Mouse (Mus musculus): ENCODE results near the gene Art5.
"Not testable (repeated sequence)": the region's sequence is repeated elsewhere in the genome, so short reads cannot be mapped to it uniquely, and the experiment has no call there.

The Art5 gene

GRCm38 (mm10) chr7:102081784-102082183, 27.5 kb downstream of the Art5 start:
- DNase-seq (ENCODE audit: low read depth), result no peak

GRCm38 (mm10) chr7:102080311-102080710, 29.0 kb downstream of the Art5 start:
- DNase-seq (ENCODE audit: low read depth), result no peak

DNA sequence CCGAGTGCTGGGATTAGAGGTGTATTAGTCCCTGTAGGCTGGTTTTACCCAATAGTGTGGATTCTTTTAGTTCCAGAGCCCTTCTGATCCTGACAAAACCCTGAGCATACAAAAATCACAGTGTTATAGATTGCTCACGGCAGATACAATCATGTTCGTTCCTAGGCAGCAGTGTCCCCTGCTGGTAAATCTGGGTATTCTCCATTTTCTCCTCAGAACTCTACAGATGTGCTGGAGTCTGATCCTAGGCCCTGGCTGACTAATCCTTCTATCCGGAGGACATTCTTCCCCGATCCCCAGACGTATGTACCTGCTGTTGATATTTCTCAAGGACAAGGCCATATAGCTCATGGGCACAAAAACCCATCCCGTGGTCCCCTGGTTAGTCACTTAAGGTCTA, 30.8 kb downstream of the Art5 start:
- DNase-seq (ENCODE audit: low read depth), result no peak

GRCm38 (mm10) chr7:102076714-102077296, 32.5 kb downstream of the Art5 start:
- DNase-seq (ENCODE audit: low read depth), result peak; percentile 44

GRCm38 (mm10) chr7:102066363-102066762, 42.9 kb downstream of the Art5 start:
- no peak for DNase-seq (ENCODE audit: low read depth)

DNA sequence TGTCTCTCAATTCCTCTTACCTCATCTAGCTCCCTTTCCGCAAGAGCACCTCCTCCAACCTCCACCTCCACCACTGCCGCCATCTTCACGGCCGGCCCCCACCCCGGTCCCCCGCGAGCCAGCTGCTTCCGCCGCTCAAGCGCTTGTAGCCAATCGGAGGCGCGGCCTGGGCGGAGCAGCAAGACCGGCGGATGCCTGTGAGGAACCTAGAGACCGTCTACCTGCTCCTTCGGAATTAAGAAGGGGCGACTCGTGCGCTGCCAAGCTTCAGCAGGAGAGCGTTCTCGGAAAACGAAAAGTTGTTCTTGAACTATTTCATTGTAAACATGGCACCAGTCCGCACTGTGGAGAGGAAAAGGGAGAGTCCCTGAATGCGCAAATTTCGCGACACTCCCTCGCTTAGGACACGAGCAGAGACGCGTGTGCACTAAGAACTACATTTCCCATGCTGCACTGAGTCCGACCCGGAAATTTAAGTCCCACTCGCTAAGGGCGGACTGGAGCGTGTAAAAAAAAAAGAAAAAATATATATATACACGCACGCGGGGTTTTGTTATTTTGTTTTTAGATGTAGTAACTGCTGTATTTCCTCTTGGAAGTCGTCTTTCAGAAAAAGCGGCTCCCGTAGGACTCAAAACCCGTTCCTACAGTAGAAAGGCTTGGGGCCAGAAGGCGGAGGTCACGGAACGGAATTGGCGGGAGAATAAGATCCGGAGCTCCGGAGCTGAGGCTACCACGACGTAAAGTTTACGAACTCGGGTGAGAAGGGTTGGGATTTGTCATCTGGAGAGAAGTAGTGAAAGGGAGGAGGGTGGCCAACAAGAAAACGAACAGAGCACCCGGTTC, 44.0 kb downstream of the Art5 start, which contains the start of the genes Rnf121, Xndc1 and Xntrpc:
Gene Rnf121 (minus strand): TSS at position 424 of the 846 bp plus-strand sequence.
Gene Xndc1 (plus strand): TSS at position 466 of the 846 bp plus-strand sequence.
Gene Xntrpc (plus strand): TSS at position 668 of the 846 bp plus-strand sequence.
- DNase-seq (ENCODE audit: low read depth), result peak; percentile 80

DNA sequence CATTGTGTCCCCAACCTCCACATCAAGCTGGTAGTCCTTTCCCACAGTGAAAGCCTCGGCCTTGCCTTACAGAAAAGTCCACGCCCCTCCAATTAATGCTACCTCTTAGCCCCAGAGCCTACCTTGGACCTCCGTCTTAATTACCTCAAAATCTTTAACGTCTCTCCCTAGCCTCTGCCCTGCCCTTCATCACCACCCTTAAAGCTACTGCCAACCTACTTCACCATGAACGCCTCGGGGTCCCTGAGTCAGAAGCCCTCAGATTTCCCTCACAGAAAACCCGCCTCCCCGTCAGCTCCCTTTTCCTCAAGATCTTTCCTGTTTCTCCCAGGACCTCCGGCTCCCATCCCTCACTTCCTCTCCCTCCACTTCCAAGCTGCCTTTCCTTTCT, 44.6 kb downstream of the Art5 start:
- no peak for DNase-seq (ENCODE audit: low read depth)

DNA sequence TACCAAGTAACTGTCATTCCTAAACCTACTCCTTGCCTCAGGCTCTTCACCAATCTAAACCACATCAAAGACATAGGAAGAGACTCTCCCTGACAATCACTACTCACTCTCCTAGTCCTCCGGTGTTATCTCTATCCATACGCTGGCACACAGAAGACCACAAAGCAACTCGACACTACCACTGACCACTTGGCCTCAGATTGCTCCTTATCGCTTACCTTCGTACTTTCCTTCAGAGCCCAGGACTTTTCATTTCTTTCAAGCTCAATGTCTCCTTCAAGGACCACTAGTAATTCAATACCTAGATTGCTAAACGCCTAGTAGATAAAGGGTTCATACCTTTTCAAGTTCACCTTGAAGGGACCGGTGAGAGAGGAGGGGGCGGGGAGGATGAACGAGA, 45.4 kb downstream of the Art5 start:
- DNase-seq (ENCODE audit: low read depth), result no peak

DNA sequence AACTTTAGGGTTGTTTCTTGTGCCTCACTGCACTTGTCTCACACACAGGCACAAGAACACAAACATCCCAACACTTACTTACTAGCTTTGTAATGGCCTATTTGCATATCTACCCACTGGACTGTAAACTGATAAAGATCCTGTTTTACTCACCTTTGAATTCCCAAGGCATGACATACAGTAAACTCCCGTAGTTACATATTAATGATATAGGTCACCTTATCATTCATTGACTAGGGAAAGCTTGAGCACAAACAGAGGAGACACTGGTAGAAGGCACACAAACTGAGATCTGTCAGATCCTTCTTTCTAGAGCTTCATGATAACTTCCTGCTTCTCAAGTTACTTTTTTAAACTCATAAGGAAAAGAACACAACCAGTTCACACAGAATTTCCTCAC, 47.1 kb downstream of the Art5 start:
- no peak for DNase-seq (ENCODE audit: low read depth)

- no peak for DNase-seq (ENCODE audit: low read depth)
Observed at GRCm38 (mm10) chr7:102061353-102061752, 47.9 kb downstream of the Art5 start.

GRCm38 (mm10) chr7:102048524-102048923, 60.8 kb downstream of the Art5 start:
- DNase-seq (ENCODE audit: low read depth), result not testable (repeated sequence)
